8 mouse cellular contexts compared by ENCODE assay signal in genomic region chr6:5167051-5167677, GRCm38 (mm10). TPM values are rescaled to one million over a fixed set of nuclear protein-coding genes. Genes with fewer than 3 reads are reported as not detected.
DNase-seq lines count a peak whose midpoint lies in the region; TF ChIP-seq lines count a peak whose summit lies in the region.
"Had no signal": no experiment of that assay in that cellular context is flagged by ENCODE, and none has a peak within 500 bp of the region (broad histone marks: within the 10 kb centered on the region; RNA-seq: fewer than 3 reads in every experiment).

No protein-coding gene starts in this region.

- no peak overlapping the region for H3K4me3 ChIP-seq in cortical plate, adult 2 months (ENCODE audit: insufficient read depth, low read length)

- TF ChIP-seq POLR2A in cortical plate, adult 2 months (IDR thresholded peaks at IDR 0.05; ENCODE audit: extremely low read depth, insufficient read depth, low read length) = no peak

- 0 out of 2 replicates have a peak, but pooled peaks cover 2% of the 10 kb centered on the region for H3K4me1 ChIP-seq in cortical plate, adult 2 months (ENCODE audit: control insufficient read depth, insufficient read depth, low read length)

- H3K27ac ChIP-seq in cortical plate, adult 2 months (ENCODE audit: insufficient read depth, low read length) = peak overlapping the region; percentile 53

- peak; percentile 26 for DNase-seq in ZHBTc4 (ENCODE audit: low read depth, low spot score)
- peak; percentile 9 to 33 for DNase-seq in heart, postnatal 14 days
- peak; percentile 30 to 42 for DNase-seq in lung, postnatal 4 days
- no peak for DNase-seq in thymus, postnatal 36 days
- DNase-seq in cerebellum, postnatal 10 days = no peak
- DNase-seq in cerebellum, adult 18-20 months = no peak

- intact Hi-C loops in heart, postnatal 14 days (cut with DNase I) = loop anchor here (5.0 kb wide), 1 partner anchor 215 kb away; the partner anchor contains the start of gene Asb4

- TF ChIP-seq CTCF in cortical plate, adult 2 months (IDR thresholded peaks at IDR 0.05; ENCODE audit: extremely low read depth, insufficient read depth, low read length) = no peak

RNA-seq across cellular contexts. Expression of gene Pon1, which starts 26.6 kb away (rescaled TPM):
- not detected in 2 replicates for polyA plus RNA-seq in cortical plate, adult 2 months (2012; rRNA removed)
- under 1 TPM in 1 of 2 experiments, not detected in 1; 0.36 TPM for total RNA-seq in heart, postnatal 14 days (2021)
- total RNA-seq: neutrophil, adult 5-6 weeks had no signal

Comparison
In these comparisons a context has a peak if more than half of its experiments do, and no peak if none do; other contexts are left out.
1. DNase-seq: peak in ZHBTc4 (single experiment), heart, postnatal 14 days (2 of 2) and lung, postnatal 4 days (2 of 2); none in thymus, postnatal 36 days (0 of 2), cerebellum, postnatal 10 days (0 of 2) and cerebellum, adult 18-20 months (0 of 2).